Mouse (Mus musculus) G1E (cell line): ENCODE results near the gene Top2b. TPM values are rescaled to one million over a fixed set of nuclear protein-coding genes. Genes with fewer than 3 reads are reported as not detected.

Source experiments
- ATAC-seq: 2 replicates; pipeline ENCODE4 v1.8.0; 2016; ENCODE audit warnings: mild to moderate bottlenecking; ENCODE audit not compliant: insufficient number of reproducible peaks, poor library complexity, low FRiP score, severe bottlenecking; ENCODE audit errors: extremely low read depth
- DNase-seq: peaks from one replicate; pipeline ENCODE4 v3.0.0; 2012; ENCODE audit warnings: low spot score
- H3K27me3 ChIP-seq: 2 replicates; pipeline ENCODE4 v1.6.1; 2012; ENCODE audit warnings: mild to moderate bottlenecking, low read length, inconsistent platforms; ENCODE audit not compliant: insufficient read depth
- H3K36me3 ChIP-seq: replicated peaks from 2 replicates; pipeline ENCODE3; 2012; ENCODE audit warnings: mild to moderate bottlenecking, inconsistent platforms
- H3K4me1 ChIP-seq: 2 replicates; pipeline ENCODE4 v1.6.1; 2012; ENCODE audit warnings: low read depth, low read length, inconsistent platforms, mixed read lengths; ENCODE audit not compliant: insufficient read depth
- H3K4me3 ChIP-seq: 2 replicates; pipeline ENCODE4 v1.5.1; 2012; ENCODE audit warnings: low read depth, mild to moderate bottlenecking, inconsistent platforms, low read length, moderate library complexity, mixed read lengths
- H3K9me3 ChIP-seq: replicated peaks from 2 replicates; pipeline ENCODE4 v1.6.1; 2012; ENCODE audit warnings: inconsistent platforms
- CTCF ChIP-seq: IDR thresholded peaks from 2 replicates; pipeline ENCODE4 v1.5.1; 2012; ENCODE audit warnings: low read depth, low read length, inconsistent platforms, mixed read lengths
- GATA1 ChIP-seq: IDR thresholded peaks from 2 replicates; pipeline ENCODE4 v1.6.1; 2012; ENCODE audit warnings: borderline replicate concordance, low read length, inconsistent platforms, mixed read lengths
- GATA2 ChIP-seq: IDR thresholded peaks from 2 replicates; pipeline ENCODE4 v1.6.1; 2012; ENCODE audit warnings: low read depth, low read length, inconsistent platforms, borderline replicate concordance
- POLR2AphosphoS5 ChIP-seq: IDR thresholded peaks from 2 replicates; pipeline ENCODE4 v1.6.1; 2012; ENCODE audit warnings: low read depth, low read length, inconsistent platforms; ENCODE audit not compliant: insufficient replicate concordance
- TAL1 ChIP-seq: conservative IDR thresholded peaks from 2 replicates; pipeline ENCODE4 v1.6.1; 2012; ENCODE audit warnings: low read depth, low read length, inconsistent platforms, mixed read lengths
- polyA plus RNA-seq: library from polyadenylated mRNA; stranded (reverse); fragments of >175 nt; gene quantifications from 2 replicates; pipeline ENCODE4 v1.2.3, GENCODE M21; 2012
- total RNA-seq, 2 experiments: library from RNA; stranded (forward) in 1 of 2; stranded (reverse) in 1 of 2; fragments of 200-1000 nt in 1 of 2; fragments of >200 nt in 1 of 2; fragmentation: Nextera tagmentation in 1 of 2; gene quantifications; 2 replicates each; pipeline ENCODE4 v1.2.3; 2014 to 2017

Top2b gene
- total and polyA plus RNA-seq, 3 experiments = 14.8 to 256 (median 215) TPM

- Histone ChIP-seq H3K9me3 (no peaks in the 10 kb centered on the region), H3K4me3 (peak overlapping the region; percentile 86), H3K4me1 (peaks cover 14% of the 10 kb centered on the region), H3K27me3 (no peaks in the 10 kb centered on the region), H3K36me3 (peaks cover 3% of the 10 kb centered on the region)
- 0 out of 2 replicates have a peak, but pooled peaks have one; percentile 25 for ATAC-seq
- peak; percentile 78 for DNase-seq
- no peak for TF ChIP-seq GATA2
These were observed 683 bp upstream of the Top2b start for GRCm38 (mm10) chr14:16364161-16364831.

GRCm38 (mm10) chr14:16365362-16366173 is 589 bp downstream of the Top2b start:
- Histone ChIP-seq H3K27me3 (no peaks in the 10 kb centered on the region), H3K4me1 (peaks cover 15% of the 10 kb centered on the region), H3K9me3 (no peaks in the 10 kb centered on the region), H3K36me3 (peaks cover 6% of the 10 kb centered on the region), H3K4me3 (peak overlapping the region; percentile 86)
- ATAC-seq (0 out of 2 replicates have a peak, but pooled peaks have one; percentile 1), DNase-seq (peak; percentile 22)
- TF ChIP-seq GATA2 (no peak), GATA1 (no peak), POLR2AphosphoS5 (no peak), TAL1 (no peak), CTCF (no peak)

GRCm38 (mm10) chr14:16366174-16366889 is 1.4 kb downstream of the Top2b start:
- Histone ChIP-seq H3K4me3 (peak overlapping the region; percentile 86), H3K9me3 (no peaks in the 10 kb centered on the region), H3K4me1 (peaks cover 18% of the 10 kb centered on the region), H3K27me3 (no peaks in the 10 kb centered on the region), H3K36me3 (peaks cover 6% of the 10 kb centered on the region)
- ATAC-seq = peak; percentile 8; the same call in 1 of the 2 replicates
- no peak for DNase-seq
- TF ChIP-seq GATA2 (no peak), POLR2AphosphoS5 (no peak), CTCF (no peak), GATA1 (no peak), TAL1 (no peak)

GRCm38 (mm10) chr14:16366986-16367385 is 2.0 kb downstream of the Top2b start:
- DNase-seq (no peak), ATAC-seq (no peak)
- H3K27me3 ChIP-seq = no peaks in the 10 kb centered on the region
- H3K9me3 ChIP-seq = no peaks in the 10 kb centered on the region
- TF ChIP-seq TAL1 (no peak), POLR2AphosphoS5 (no peak), GATA2 (no peak), GATA1 (no peak), CTCF (no peak)
- H3K4me1 ChIP-seq = peaks cover 22% of the 10 kb centered on the region
- no peak overlapping the region; the same call in 1 of the 2 replicates for H3K4me3 ChIP-seq
- peaks cover 6% of the 10 kb centered on the region for H3K36me3 ChIP-seq

- DNase-seq = no peak
- TF ChIP-seq GATA1 (no peak), TAL1 (no peak), GATA2 (no peak), CTCF (no peak), POLR2AphosphoS5 (no peak)
- Histone ChIP-seq H3K27me3 (no peaks in the 10 kb centered on the region), H3K36me3 (peaks cover 20% of the 10 kb centered on the region), H3K4me1 (peaks cover 17% of the 10 kb centered on the region), H3K4me3 (no peak overlapping the region), H3K9me3 (no peaks in the 10 kb centered on the region)
- peak; percentile 8 for ATAC-seq
These were observed 7.8 kb downstream of the Top2b start for GRCm38 (mm10) chr14:16372761-16373160.

GRCm38 (mm10) chr14:16373190-16373589 is 8.2 kb downstream of the Top2b start:
- no peak for ATAC-seq

More at GRCm38 (mm10) chr14:16373190-16373589, 8.2 kb downstream of the Top2b start:
- H3K9me3 ChIP-seq = no peaks in the 10 kb centered on the region
- H3K27me3 ChIP-seq = no peaks in the 10 kb centered on the region
- no peak for DNase-seq
- TF ChIP-seq TAL1 (no peak), GATA1 (no peak), POLR2AphosphoS5 (no peak), CTCF (no peak), GATA2 (no peak)
- H3K4me3 ChIP-seq = no peak overlapping the region
- H3K4me1 ChIP-seq = peaks cover 20% of the 10 kb centered on the region
- peaks cover 20% of the 10 kb centered on the region for H3K36me3 ChIP-seq
